Mouse (Mus musculus) kidney, adult 2 months (tissue): ENCODE data around the gene Hist1h2ba.

Experiments used
- CTCF ChIP-seq: fragments of 200-500 bp; conservative IDR thresholded peaks from 2 replicates; pipeline ENCODE4 v1.5.1; 2011; ENCODE audit warnings: low read depth, mild to moderate bottlenecking, control low read depth, low read length, moderate library complexity, mixed read lengths; ENCODE audit not compliant: insufficient read depth, insufficient read length
- POLR2A ChIP-seq: fragments of 200-500 bp; IDR thresholded peaks from one replicate; pipeline ENCODE4 v1.6.1; 2011; ENCODE audit warnings: low read depth, low read length, control low read depth

DNA sequence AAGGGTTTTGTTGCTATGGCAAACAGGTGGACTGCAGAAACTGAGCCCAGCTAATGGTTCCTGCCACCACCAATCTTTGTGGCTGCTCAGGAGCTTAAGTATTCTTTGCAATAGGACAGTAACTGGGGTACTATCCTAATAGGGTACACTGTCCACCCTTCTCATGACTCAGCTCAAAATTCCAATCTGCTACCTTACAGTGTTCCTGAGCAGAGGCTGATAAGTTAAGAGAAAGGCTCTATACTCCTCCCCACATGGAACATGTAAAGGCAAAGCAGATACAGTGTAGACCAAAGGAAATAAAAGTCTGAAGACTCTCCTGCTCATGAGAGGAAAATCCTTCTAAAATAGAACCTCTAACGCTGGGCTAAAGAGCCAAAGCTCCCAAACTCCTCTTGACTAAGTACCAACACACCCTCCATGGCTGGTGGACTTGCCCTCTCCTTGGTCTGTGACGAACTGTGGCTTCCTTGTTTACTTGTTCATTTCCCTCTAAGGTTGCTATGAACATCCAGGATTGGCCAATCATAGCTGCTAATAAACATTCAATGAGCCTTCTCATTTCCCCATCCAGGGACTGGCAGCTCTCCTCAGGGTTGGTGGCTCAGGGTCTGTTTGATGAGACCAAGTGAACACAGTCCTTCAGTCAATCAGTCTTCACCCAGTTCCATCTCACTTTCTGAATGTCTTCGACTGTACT lies 46.8 kb downstream of the Hist1h2ba start:
- TF ChIP-seq CTCF = no peak
- no peak for TF ChIP-seq POLR2A
